Mouse (Mus musculus) brain, embryonic 14.5 days (tissue): ENCODE results near the gene Asap2.

Source experiments
- CTCF ChIP-seq: fragments of 200-500 bp; IDR thresholded peaks from 2 replicates; pipeline ENCODE4 v1.5.1; 2012; ENCODE audit warnings: inconsistent platforms, mild to moderate bottlenecking, moderate library complexity, borderline replicate concordance; ENCODE audit not compliant: insufficient read depth, insufficient read length; ENCODE audit errors: extremely low read depth
- POLR2A ChIP-seq: fragments of 200-500 bp; IDR thresholded peaks from 2 replicates; pipeline ENCODE4 v1.6.1; 2012; ENCODE audit warnings: mild to moderate bottlenecking, inconsistent platforms, borderline replicate concordance; ENCODE audit not compliant: poor library complexity, insufficient read depth, insufficient read length, severe bottlenecking; ENCODE audit errors: extremely low read depth

GRCm38 (mm10) chr12:21264241-21264640 is 274.0 kb downstream of the Asap2 start:
- TF ChIP-seq POLR2A: no peak
- TF ChIP-seq CTCF: no peak
